In the genomic region with DNA sequence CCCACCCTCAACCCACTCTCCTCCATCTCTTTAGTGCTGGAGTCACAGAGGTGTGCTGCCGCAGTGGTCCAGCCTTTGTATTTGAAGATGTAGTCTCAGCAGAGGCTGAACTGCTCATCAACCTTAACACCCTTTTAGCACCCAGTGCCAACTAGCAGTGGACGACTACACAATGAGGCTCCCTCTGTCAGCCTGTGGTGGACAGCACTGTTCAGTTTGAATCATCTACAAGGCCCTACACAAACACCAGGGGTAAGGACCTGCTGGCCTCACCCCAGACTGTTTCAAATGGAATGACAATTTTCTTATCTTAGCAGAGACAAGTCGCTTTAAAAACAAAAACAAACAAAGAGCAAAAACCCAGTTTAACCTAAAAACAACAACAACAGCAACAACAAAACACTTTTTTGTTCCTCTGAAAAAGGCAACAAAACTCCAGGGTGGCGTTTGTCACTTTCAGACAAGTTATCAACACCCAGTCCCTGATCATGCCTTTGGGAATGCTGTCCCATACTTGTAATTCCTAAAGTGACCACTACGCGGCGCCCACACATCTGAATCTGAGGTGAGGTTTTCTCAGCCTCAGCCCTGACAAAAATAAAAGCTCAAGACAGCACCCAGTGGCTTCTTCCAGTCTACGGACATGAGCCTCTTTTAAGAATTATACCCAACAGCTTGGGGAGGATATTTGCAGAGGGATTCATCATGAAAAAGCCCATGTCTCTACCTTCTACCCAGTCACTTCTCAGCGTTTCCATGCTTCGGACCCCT, we compare ENCODE assay signal across 8 mouse cellular contexts.
DNase-seq lines count a peak whose midpoint lies in the region; ATAC-seq and TF ChIP-seq lines count a peak whose summit lies in the region.

No protein-coding gene starts in this region.

- H3K4me3 ChIP-seq in left cerebral cortex, adult 2 months: no peak overlapping the region
- H3K4me3 ChIP-seq in embryonic facial prominence, embryonic 11.5 days (ENCODE audit: low read depth, low read length): no peak overlapping the region
- H3K4me3 ChIP-seq in hindbrain, embryonic 11.5 days (ENCODE audit: low read depth, low read length): no peak overlapping the region
- H3K4me3 ChIP-seq in midbrain, embryonic 15.5 days: no peak overlapping the region

- intact Hi-C loops in left cerebral cortex, adult 2 months (cut with DNase I): loop anchor here (5.0 kb wide), 1 partner anchor 413 kb away; no protein-coding TSS in a partner anchor
- intact Hi-C loops in left cerebral cortex, postnatal 10 days (cut with DNase I): loop anchor here (2.0 kb wide), 1 partner anchor 396 kb away; no protein-coding TSS in a partner anchor

- ATAC-seq in embryonic facial prominence, embryonic 11.5 days (replicated peaks; ENCODE audit: insufficient number of reproducible peaks, low FRiP score, low TSS enrichment, low read depth): no peak
- ATAC-seq in hindbrain, embryonic 11.5 days (ENCODE audit: low FRiP score): peak; percentile 53; the same call in 1 of the 2 replicates
- ATAC-seq in midbrain, embryonic 15.5 days (replicated peaks): 0 out of 2 replicates have a peak, but pooled peaks have one; percentile 31

- DNase-seq in left cerebral cortex, adult 2 months (ENCODE audit: extremely low spot score in 1 of 2, low spot score in 2 of 2): peak; percentile 38 to 60
- no peak for DNase-seq in left cerebral cortex, adult 11 months (ENCODE audit: low spot score)
- peak; percentile 82 for DNase-seq in brain, adult 2 months (ENCODE audit: low read depth, low spot score)
- DNase-seq in embryonic facial prominence, embryonic 11.5 days (ENCODE audit: low spot score): peak; percentile 85
- DNase-seq in hindbrain, embryonic 11.5 days (ENCODE audit: low spot score): peak; percentile 87
- DNase-seq in left cerebral cortex, postnatal 10 days (ENCODE audit: extremely low spot score in 1 of 2, low spot score in 2 of 2): peak; percentile 42 to 47
- DNase-seq in thymus, postnatal 4 days: peak; percentile 51

- H3K9me3 ChIP-seq in embryonic facial prominence, embryonic 11.5 days (replicated peaks; ENCODE audit: control insufficient read depth, low read length): no peaks in the 10 kb centered on the region
- H3K9me3 ChIP-seq in hindbrain, embryonic 11.5 days (ENCODE audit: control insufficient read depth, low read length): no peaks in the 10 kb centered on the region
- no peaks in the 10 kb centered on the region for H3K9me3 ChIP-seq in midbrain, embryonic 15.5 days

- H3K27ac ChIP-seq in left cerebral cortex, adult 2 months: no peak overlapping the region
- no peak overlapping the region for H3K27ac ChIP-seq in embryonic facial prominence, embryonic 11.5 days (replicated peaks; ENCODE audit: low read depth, low read length)
- no peak overlapping the region for H3K27ac ChIP-seq in hindbrain, embryonic 11.5 days (ENCODE audit: low read depth, low read length)
- H3K27ac ChIP-seq in midbrain, embryonic 15.5 days: no peak overlapping the region

- WGBS in embryonic facial prominence, embryonic 11.5 days: 42% methylated on average over 10 of the region's 10 CpGs
- 45% methylated on average over 10 of the region's 10 CpGs for WGBS in hindbrain, embryonic 11.5 days
- WGBS in midbrain, embryonic 15.5 days: 43% methylated on average over 10 of the region's 10 CpGs

- no peaks in the 10 kb centered on the region for H3K36me3 ChIP-seq in embryonic facial prominence, embryonic 11.5 days (replicated peaks; ENCODE audit: control insufficient read depth, insufficient read depth, low read depth, low read length)
- H3K36me3 ChIP-seq in hindbrain, embryonic 11.5 days (ENCODE audit: control insufficient read depth, insufficient read depth, low read length): no peaks in the 10 kb centered on the region
- H3K36me3 ChIP-seq in midbrain, embryonic 15.5 days (replicated peaks): no peaks in the 10 kb centered on the region

- no peak overlapping the region for H3K9ac ChIP-seq in embryonic facial prominence, embryonic 11.5 days (replicated peaks; ENCODE audit: low read length)
- no peak overlapping the region for H3K9ac ChIP-seq in hindbrain, embryonic 11.5 days (ENCODE audit: low read depth, low read length)
- H3K9ac ChIP-seq in midbrain, embryonic 15.5 days: no peak overlapping the region

- no peaks in the 10 kb centered on the region for H3K4me1 ChIP-seq in embryonic facial prominence, embryonic 11.5 days (ENCODE audit: control insufficient read depth, insufficient read depth, low read length)
- no peaks in the 10 kb centered on the region for H3K4me1 ChIP-seq in hindbrain, embryonic 11.5 days (replicated peaks; ENCODE audit: control insufficient read depth, insufficient read depth, low read length)
- no peaks in the 10 kb centered on the region for H3K4me1 ChIP-seq in midbrain, embryonic 15.5 days

- TF ChIP-seq CTCF in left cerebral cortex, adult 2 months (IDR thresholded peaks at IDR 0.05): peak; percentile 78

- H3K4me2 ChIP-seq in embryonic facial prominence, embryonic 11.5 days (ENCODE audit: low read depth, low read length): no peak overlapping the region
- no peak overlapping the region for H3K4me2 ChIP-seq in hindbrain, embryonic 11.5 days (replicated peaks; ENCODE audit: low read depth, low read length)
- no peak overlapping the region for H3K4me2 ChIP-seq in midbrain, embryonic 15.5 days

- H3K27me3 ChIP-seq in embryonic facial prominence, embryonic 11.5 days (ENCODE audit: control insufficient read depth, insufficient read depth, low read length): no peaks in the 10 kb centered on the region
- H3K27me3 ChIP-seq in hindbrain, embryonic 11.5 days (ENCODE audit: control insufficient read depth, insufficient read depth, low read length): no peaks in the 10 kb centered on the region
- 0 out of 2 replicates have a peak, but pooled peaks cover 2% of the 10 kb centered on the region for H3K27me3 ChIP-seq in midbrain, embryonic 15.5 days (replicated peaks)
